Mouse (Mus musculus): ENCODE measurements around the gene Ccdc15.

- no peak for TF ChIP-seq CTCF (IDR thresholded peaks at IDR 0.05; ENCODE audit: extremely low read depth, insufficient read length, insufficient replicate concordance, low read depth, low read length)
- no peak for TF ChIP-seq POLR2A (IDR thresholded peaks at IDR 0.05; ENCODE audit: low read depth, low read length)
Observed at GRCm38 (mm10) chr9:37255149-37255888, 92.9 kb downstream of the Ccdc15 start, which contains the start of gene Slc37a2.

All from small intestine, adult 2 months (tissue).